Mouse (Mus musculus): Measurements from ENCODE around the gene Rab40c.

GRCm38 (mm10) chr17:25843636-25844395 is 75.7 kb downstream of the Rab40c start:
- no peak for TF ChIP-seq CTCF (conservative IDR thresholded peaks at IDR 0.05; ENCODE audit: insufficient read depth, insufficient read length, low read depth, low read length)
- no peak for TF ChIP-seq POLR2A (IDR thresholded peaks at IDR 0.05; ENCODE audit: low read depth, low read length)
